Mouse (Mus musculus): Measurements from ENCODE around the gene Lrp6. TPM values are rescaled to one million over a fixed set of nuclear protein-coding genes. Genes with fewer than 3 reads are reported as not detected.
A peak's percentile ranks its signal among the peaks of the same experiment; 100 is the strongest.

Lrp6 gene
- polyA plus RNA-seq, 1 experiment from 2014 or later, result 22.4 TPM

GRCm38 (mm10) chr6:134515416-134515815 lies 51.3 kb downstream of the Lrp6 start:
- Histone ChIP-seq H3K27ac (ENCODE audit: low read length) (no peak overlapping the region), H3K27me3 (ENCODE audit: control insufficient read depth, insufficient read depth, low read depth, low read length) (no peaks in the 10 kb centered on the region), H3K4me1 (replicated peaks; ENCODE audit: control insufficient read depth, insufficient read depth, low read length) (peaks cover 27% of the 10 kb centered on the region), H3K9ac (ENCODE audit: low read length) (no peak overlapping the region), H3K4me2 (ENCODE audit: low read depth, low read length) (no peak overlapping the region), H3K4me3 (ENCODE audit: low read length) (no peak overlapping the region), H3K36me3 (ENCODE audit: control insufficient read depth, insufficient read depth, low read length) (no peaks in the 10 kb centered on the region), H3K9me3 (ENCODE audit: control insufficient read depth, low read length) (no peaks in the 10 kb centered on the region)
- peak; percentile 45; the same call in 1 of the 2 replicates for ATAC-seq (ENCODE audit: low read depth)
- 42% methylated on average over 4 of the region's 4 CpGs for WGBS

DNA sequence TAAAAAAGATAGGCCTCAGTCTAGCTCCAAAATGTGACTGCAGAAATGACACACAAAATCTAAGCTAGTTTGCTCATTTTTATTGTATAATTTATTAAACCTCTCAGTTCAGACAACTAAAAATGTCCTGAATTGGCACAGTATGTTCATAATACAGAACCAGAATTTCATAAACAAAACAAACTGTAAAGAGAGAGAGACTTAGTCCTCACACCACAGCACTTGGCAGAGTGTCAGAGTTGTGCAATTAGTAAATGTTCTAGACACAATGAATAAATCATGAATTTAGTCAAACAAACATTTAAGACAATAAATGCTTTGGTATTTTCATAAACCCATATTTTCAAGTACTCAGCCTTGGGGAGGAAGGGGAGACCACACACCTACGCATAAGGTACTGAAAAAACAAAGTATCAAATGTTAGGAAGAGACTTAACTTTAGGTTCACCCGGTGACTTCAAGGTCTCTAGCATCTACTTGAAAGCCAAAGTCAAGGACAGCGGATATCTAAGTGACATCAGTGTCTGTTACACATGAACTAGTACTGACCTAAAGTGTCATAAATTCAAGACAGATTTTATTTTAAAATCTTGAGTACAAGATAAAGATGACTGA lies 52.8 kb downstream of the Lrp6 start:
- H3K9me3 ChIP-seq (ENCODE audit: control insufficient read depth, low read length), result no peaks in the 10 kb centered on the region
- ATAC-seq (ENCODE audit: low read depth), result peak; percentile 68

DNA sequence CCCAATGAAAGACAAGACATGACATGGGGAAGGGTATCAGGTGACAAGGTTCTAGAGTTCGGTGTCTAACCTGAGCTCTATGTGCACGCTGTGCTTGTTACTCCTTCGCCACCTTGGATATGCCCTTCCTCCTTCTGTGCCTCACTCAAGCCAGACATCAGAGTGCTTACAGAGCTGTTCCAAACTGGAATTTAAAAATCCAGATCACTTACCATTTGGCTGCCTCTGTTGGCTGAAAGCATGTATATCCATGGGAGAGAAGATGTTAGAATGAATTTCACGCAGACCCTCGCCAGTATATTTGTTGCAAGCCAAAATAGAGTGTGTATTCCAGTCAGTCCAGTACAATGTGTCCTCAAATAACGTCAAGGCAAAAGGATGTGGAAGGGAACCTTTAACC lies 53.8 kb downstream of the Lrp6 start:
- H3K9ac ChIP-seq (ENCODE audit: low read length), result no peak overlapping the region
- 70% methylated on average over 6 of the region's 6 CpGs for WGBS
- H3K4me3 ChIP-seq (ENCODE audit: low read length), result no peak overlapping the region
- ATAC-seq (ENCODE audit: low read depth), result 0 out of 2 replicates have a peak, but pooled peaks have one; percentile 21
- no peaks in the 10 kb centered on the region for H3K36me3 ChIP-seq (ENCODE audit: control insufficient read depth, insufficient read depth, low read length)
- no peaks in the 10 kb centered on the region for H3K9me3 ChIP-seq (ENCODE audit: control insufficient read depth, low read length)
- no peak overlapping the region for H3K27ac ChIP-seq (ENCODE audit: low read length)
- no peaks in the 10 kb centered on the region for H3K27me3 ChIP-seq (ENCODE audit: control insufficient read depth, insufficient read depth, low read depth, low read length)
- peaks cover 36% of the 10 kb centered on the region for H3K4me1 ChIP-seq (replicated peaks; ENCODE audit: control insufficient read depth, insufficient read depth, low read length)
- H3K4me2 ChIP-seq (ENCODE audit: low read depth, low read length), result no peak overlapping the region

More for the DNA sequence above, 52.8 kb downstream of the Lrp6 start:
- 62% methylated on average over 3 of the region's 3 CpGs for WGBS
- Histone ChIP-seq H3K4me3 (ENCODE audit: low read length) (no peak overlapping the region), H3K27ac (ENCODE audit: low read length) (0 out of 2 replicates have a peak overlapping the region, but pooled peaks have one; percentile 46), H3K4me1 (replicated peaks; ENCODE audit: control insufficient read depth, insufficient read depth, low read length) (peaks cover 36% of the 10 kb centered on the region), H3K4me2 (ENCODE audit: low read depth, low read length) (0 out of 2 replicates have a peak overlapping the region, but pooled peaks have one; percentile 14), H3K9ac (ENCODE audit: low read length) (no peak overlapping the region), H3K27me3 (ENCODE audit: control insufficient read depth, insufficient read depth, low read depth, low read length) (no peaks in the 10 kb centered on the region), H3K36me3 (ENCODE audit: control insufficient read depth, insufficient read depth, low read length) (no peaks in the 10 kb centered on the region)

DNA sequence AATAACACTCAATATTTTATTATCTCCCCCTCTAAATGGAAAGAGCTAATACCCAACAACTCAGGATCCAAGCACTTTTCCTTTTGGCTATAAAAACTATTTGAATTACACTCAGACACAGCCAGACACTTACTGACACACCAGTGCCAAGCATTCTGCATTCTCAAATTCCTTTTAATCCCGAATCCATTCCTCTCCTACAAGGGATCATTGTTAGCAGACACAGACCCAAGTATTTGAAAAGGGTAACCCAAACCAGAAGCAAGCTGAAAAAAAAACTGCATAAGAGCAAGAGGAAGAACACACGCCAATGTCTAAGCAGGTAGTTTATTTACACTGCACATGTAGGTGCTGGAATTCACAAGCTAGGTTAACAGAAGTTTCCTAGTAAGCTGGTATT lies 54.3 kb downstream of the Lrp6 start:
- no peak overlapping the region for H3K4me2 ChIP-seq (ENCODE audit: low read depth, low read length)
- WGBS, result 37% methylated on average over 2 of the region's 2 CpGs
- H3K9me3 ChIP-seq (ENCODE audit: control insufficient read depth, low read length), result no peaks in the 10 kb centered on the region
- no peak overlapping the region for H3K27ac ChIP-seq (ENCODE audit: low read length)
- peaks cover 34% of the 10 kb centered on the region for H3K4me1 ChIP-seq (replicated peaks; ENCODE audit: control insufficient read depth, insufficient read depth, low read length)
- H3K36me3 ChIP-seq (ENCODE audit: control insufficient read depth, insufficient read depth, low read length), result peaks cover 2% of the 10 kb centered on the region; the same call in 1 of the 2 replicates
- no peak for ATAC-seq (ENCODE audit: low read depth)
- H3K9ac ChIP-seq (ENCODE audit: low read length), result no peak overlapping the region
- no peak overlapping the region for H3K4me3 ChIP-seq (ENCODE audit: low read length)
- no peaks in the 10 kb centered on the region for H3K27me3 ChIP-seq (ENCODE audit: control insufficient read depth, insufficient read depth, low read depth, low read length)

DNA sequence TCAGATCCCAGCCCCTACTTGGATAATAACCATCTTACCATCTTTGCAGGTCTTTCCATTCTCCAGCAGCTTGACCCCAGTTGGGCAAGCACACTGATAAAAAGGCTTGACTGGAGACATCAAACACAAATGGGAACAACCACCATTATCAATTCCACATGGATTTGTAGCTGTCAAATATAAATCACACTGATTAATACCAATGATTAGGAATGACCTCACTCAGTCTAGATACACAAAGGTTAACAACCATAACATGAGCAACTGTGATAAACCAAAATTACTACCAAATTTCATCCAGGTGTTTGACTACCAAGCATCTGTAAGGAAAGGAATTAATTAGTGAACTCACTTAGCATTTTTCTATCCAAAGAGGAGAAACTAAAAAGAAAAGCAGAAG lies 55.6 kb downstream of the Lrp6 start:
- H3K4me1 ChIP-seq (replicated peaks; ENCODE audit: control insufficient read depth, insufficient read depth, low read length), result peaks cover 33% of the 10 kb centered on the region
- H3K4me3 ChIP-seq (ENCODE audit: low read length), result no peak overlapping the region
- no peaks in the 10 kb centered on the region for H3K9me3 ChIP-seq (ENCODE audit: control insufficient read depth, low read length)
- H3K27me3 ChIP-seq (ENCODE audit: control insufficient read depth, insufficient read depth, low read depth, low read length), result no peaks in the 10 kb centered on the region
- peaks cover 11% of the 10 kb centered on the region for H3K36me3 ChIP-seq (ENCODE audit: control insufficient read depth, insufficient read depth, low read length)
- no peak overlapping the region for H3K9ac ChIP-seq (ENCODE audit: low read length)
- no peak for ATAC-seq (ENCODE audit: low read depth)
- no peak overlapping the region for H3K27ac ChIP-seq (ENCODE audit: low read length)
- H3K4me2 ChIP-seq (ENCODE audit: low read depth, low read length), result no peak overlapping the region

DNA sequence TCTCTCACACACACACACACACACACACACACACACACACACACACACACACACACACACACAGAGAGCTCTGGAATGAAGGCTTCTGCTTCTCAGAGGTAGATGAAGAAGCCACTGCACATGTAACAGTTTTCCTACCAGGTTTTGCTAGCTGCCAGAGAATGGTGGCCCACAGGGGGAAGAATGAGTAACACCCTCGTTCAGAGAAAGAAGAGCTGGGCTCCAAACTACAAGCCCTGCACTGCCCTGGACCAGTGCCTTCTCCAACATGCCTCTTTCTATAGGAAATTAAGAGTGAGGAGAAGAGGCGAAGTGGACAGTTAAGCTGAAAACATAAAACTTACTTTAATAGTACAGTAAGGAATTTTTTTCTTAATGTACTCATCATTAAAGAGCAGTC lies 56.5 kb downstream of the Lrp6 start:
- peaks cover 25% of the 10 kb centered on the region for H3K4me1 ChIP-seq (replicated peaks; ENCODE audit: control insufficient read depth, insufficient read depth, low read length)
- H3K36me3 ChIP-seq (ENCODE audit: control insufficient read depth, insufficient read depth, low read length), result peaks cover 18% of the 10 kb centered on the region
- no peak overlapping the region; the same call in 1 of the 2 replicates for H3K4me2 ChIP-seq (ENCODE audit: low read depth, low read length)
- no peaks in the 10 kb centered on the region for H3K27me3 ChIP-seq (ENCODE audit: control insufficient read depth, insufficient read depth, low read depth, low read length)
- H3K9me3 ChIP-seq (ENCODE audit: control insufficient read depth, low read length), result no peaks in the 10 kb centered on the region
- no peak for ATAC-seq (ENCODE audit: low read depth)
- H3K27ac ChIP-seq (ENCODE audit: low read length), result no peak overlapping the region
- WGBS, result 47% methylated on average over 2 of the region's 2 CpGs
- no peak overlapping the region for H3K9ac ChIP-seq (ENCODE audit: low read length)
- no peak overlapping the region for H3K4me3 ChIP-seq (ENCODE audit: low read length)

DNA sequence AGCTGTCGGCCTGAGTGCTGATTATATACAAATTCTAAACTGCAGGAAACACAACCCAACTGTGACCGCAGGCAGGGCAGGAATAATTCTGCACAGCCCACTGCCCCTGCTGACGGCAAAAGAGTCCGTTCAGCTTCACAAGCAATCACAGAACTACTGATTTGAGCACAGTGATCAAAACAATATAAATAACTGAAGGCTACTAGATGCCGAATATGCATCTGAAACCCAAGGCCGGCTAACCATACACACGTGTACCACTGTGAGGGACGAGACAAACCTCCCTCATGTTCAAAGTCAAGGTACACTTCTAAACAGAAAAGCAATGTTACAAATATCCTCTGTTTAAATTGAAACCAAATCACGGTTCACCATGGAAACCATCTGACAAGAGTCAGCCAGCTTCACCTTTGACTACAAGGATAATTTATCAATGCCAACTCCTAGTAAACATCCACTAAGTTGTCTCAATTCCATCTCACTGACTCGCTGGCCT lies 57.0 kb downstream of the Lrp6 start:
- peak; percentile 29; the same call in 1 of the 2 replicates for ATAC-seq (ENCODE audit: low read depth)
- Histone ChIP-seq H3K9me3 (ENCODE audit: control insufficient read depth, low read length) (no peaks in the 10 kb centered on the region), H3K36me3 (ENCODE audit: control insufficient read depth, insufficient read depth, low read length) (peaks cover 18% of the 10 kb centered on the region), H3K9ac (ENCODE audit: low read length) (no peak overlapping the region), H3K4me3 (ENCODE audit: low read length) (no peak overlapping the region; the same call in 1 of the 2 replicates), H3K4me2 (ENCODE audit: low read depth, low read length) (peak overlapping the region; percentile 25), H3K27ac (ENCODE audit: low read length) (peak overlapping the region; percentile 13; the same call in 1 of the 2 replicates), H3K4me1 (replicated peaks; ENCODE audit: control insufficient read depth, insufficient read depth, low read length) (peaks cover 29% of the 10 kb centered on the region), H3K27me3 (ENCODE audit: control insufficient read depth, insufficient read depth, low read depth, low read length) (no peaks in the 10 kb centered on the region)
- 27% methylated on average over 10 of the region's 10 CpGs for WGBS

DNA sequence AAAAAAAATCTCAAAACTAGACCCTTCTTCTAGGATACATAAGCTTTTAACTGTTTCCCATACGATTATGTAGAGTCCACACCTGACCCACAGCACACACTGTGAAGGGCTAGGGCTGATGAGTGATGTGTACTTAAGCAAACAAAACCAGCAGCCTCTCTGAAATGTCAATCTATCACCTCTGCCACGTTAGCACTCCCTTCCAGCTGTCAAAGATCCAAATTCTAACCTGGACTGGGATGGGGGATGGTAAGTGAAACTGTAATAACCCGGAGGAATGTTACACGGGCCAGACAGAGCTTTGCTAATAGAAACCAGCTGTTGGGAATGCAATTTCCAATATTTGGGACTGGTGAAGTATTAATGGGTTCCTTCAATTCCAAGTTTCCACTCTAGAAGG lies 61.9 kb downstream of the Lrp6 start:
- H3K36me3 ChIP-seq (ENCODE audit: control insufficient read depth, insufficient read depth, low read length), result peaks cover 25% of the 10 kb centered on the region
- H3K9ac ChIP-seq (ENCODE audit: low read length), result no peak overlapping the region
- no peak overlapping the region for H3K4me3 ChIP-seq (ENCODE audit: low read length)
- 0 out of 2 replicates have a peak, but pooled peaks have one; percentile 51 for ATAC-seq (ENCODE audit: low read depth)
- 22% methylated on average over 4 of the region's 4 CpGs for WGBS
- H3K9me3 ChIP-seq (ENCODE audit: control insufficient read depth, low read length), result no peaks in the 10 kb centered on the region
- no peak overlapping the region for H3K4me2 ChIP-seq (ENCODE audit: low read depth, low read length)
- H3K4me1 ChIP-seq (replicated peaks; ENCODE audit: control insufficient read depth, insufficient read depth, low read length), result peaks cover 7% of the 10 kb centered on the region
- no peak overlapping the region for H3K27ac ChIP-seq (ENCODE audit: low read length)
- H3K27me3 ChIP-seq (ENCODE audit: control insufficient read depth, insufficient read depth, low read depth, low read length), result no peaks in the 10 kb centered on the region

DNA sequence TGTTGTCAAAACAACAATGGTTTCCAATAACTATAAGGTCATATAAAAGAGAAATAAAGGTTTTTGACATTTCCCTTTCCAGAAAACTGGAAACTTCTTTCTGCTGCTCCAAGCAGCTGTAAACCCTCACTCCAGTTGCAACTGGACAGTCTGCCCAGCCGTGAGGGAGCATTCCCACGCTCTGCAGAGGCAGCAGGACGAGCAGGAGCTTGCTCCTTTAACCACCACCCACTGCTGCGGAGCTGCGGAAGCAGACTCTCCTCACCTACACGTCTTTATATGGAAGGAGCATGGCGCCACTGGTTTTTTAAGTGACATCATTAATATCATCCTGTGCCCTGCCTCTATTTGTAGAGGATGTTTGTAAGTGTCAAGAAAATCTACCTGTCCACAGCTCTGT lies 64.4 kb downstream of the Lrp6 start:
- 56% methylated on average over 7 of the region's 7 CpGs for WGBS
- H3K9me3 ChIP-seq (ENCODE audit: control insufficient read depth, low read length), result no peaks in the 10 kb centered on the region
- H3K9ac ChIP-seq (ENCODE audit: low read length), result no peak overlapping the region
- peaks cover 21% of the 10 kb centered on the region for H3K36me3 ChIP-seq (ENCODE audit: control insufficient read depth, insufficient read depth, low read length)
- ATAC-seq (ENCODE audit: low read depth), result no peak
- H3K4me1 ChIP-seq (replicated peaks; ENCODE audit: control insufficient read depth, insufficient read depth, low read length), result peaks cover 10% of the 10 kb centered on the region
- no peak overlapping the region for H3K4me2 ChIP-seq (ENCODE audit: low read depth, low read length)
- H3K27me3 ChIP-seq (ENCODE audit: control insufficient read depth, insufficient read depth, low read depth, low read length), result no peaks in the 10 kb centered on the region
- no peak overlapping the region for H3K27ac ChIP-seq (ENCODE audit: low read length)
- H3K4me3 ChIP-seq (ENCODE audit: low read length), result no peak overlapping the region
